Mouse (Mus musculus) kidney, embryonic 15.5 days (tissue): ENCODE measurements around the gene Pqlc3. TPM values are rescaled to one million over a fixed set of nuclear protein-coding genes. Genes with fewer than 3 reads are reported as not detected.

Experiments used
- polyA plus RNA-seq: library from polyadenylated mRNA; unstranded; fragments of >200 nt; fragmentation: Nextera tagmentation; extraction: Ambion mirVana; gene quantifications from 2 replicates; pipeline ENCODE4 v1.2.1, GENCODE M21; 2015

Gene Pqlc3
- polyA plus RNA-seq, 1 experiment from 2014 or later, result 4.9 TPM

Other genes starting within 250 kb of the Pqlc3 start
- gene Greb1, start 199.5 kb downstream of the Pqlc3 start, polyA plus RNA-seq, result 4.3 and 6.1 TPM in 2 replicates
- gene E2f6, start 189.4 kb downstream of the Pqlc3 start, polyA plus RNA-seq, result 44.5 and 46.5 TPM in 2 replicates
- gene Rock2, start 105.5 kb downstream of the Pqlc3 start, polyA plus RNA-seq, result 15.8 and 16.6 TPM in 2 replicates
- gene 2410004P03Rik, start 11.3 kb upstream of the Pqlc3 start, polyA plus RNA-seq, result 0.40 and 0.76 TPM in 2 replicates
- 0.58 and 0.64 TPM in 2 replicates for gene Kcnf1, start 176.5 kb upstream of the Pqlc3 start, polyA plus RNA-seq